Mouse (Mus musculus): ENCODE data around the gene Tnfrsf21. TPM values are rescaled to one million over a fixed set of nuclear protein-coding genes. Genes with fewer than 3 reads are reported as not detected.

Gene Tnfrsf21
- polyA plus RNA-seq, 1 experiment from 2014 or later, result 18.7 TPM

DNA sequence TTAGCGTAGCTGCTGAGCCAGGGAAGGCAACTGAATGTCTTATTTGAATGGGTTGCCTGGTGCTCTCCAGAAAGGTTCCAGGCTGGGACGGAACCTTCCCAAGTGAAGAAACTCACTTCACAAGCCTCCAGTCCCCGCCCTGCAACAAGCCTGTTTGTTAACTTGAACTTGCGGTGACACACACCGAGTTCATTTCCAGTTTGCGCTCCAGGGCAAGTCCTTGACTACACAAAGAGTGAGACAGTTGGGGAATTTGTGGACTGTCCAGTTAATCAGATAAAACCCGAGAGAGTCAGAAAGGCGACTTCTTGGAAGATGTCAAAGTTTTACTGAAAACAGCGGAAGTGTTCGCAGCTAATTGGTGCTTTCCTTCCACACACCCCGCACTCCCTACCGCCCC is 103.1 kb downstream of the Tnfrsf21 start:
- no peak for DNase-seq (ENCODE audit: low spot score)
- Histone ChIP-seq H3K36me3 (ENCODE audit: control insufficient read depth, insufficient read depth, low read length) (no peaks in the 10 kb centered on the region), H3K9ac (ENCODE audit: low read length) (no peak overlapping the region), H3K27me3 (replicated peaks; ENCODE audit: control insufficient read depth, insufficient read depth, low read length) (no peaks in the 10 kb centered on the region), H3K4me2 (ENCODE audit: low read length) (no peak overlapping the region), H3K27ac (ENCODE audit: low read depth) (no peak overlapping the region), H3K4me3 (ENCODE audit: low read depth, low read length) (no peak overlapping the region), H3K9me3 (ENCODE audit: control insufficient read depth, low read length) (no peaks in the 10 kb centered on the region), H3K4me1 (replicated peaks; ENCODE audit: control insufficient read depth, insufficient read depth, low read length) (peaks cover 6% of the 10 kb centered on the region)
- no peak for ATAC-seq (replicated peaks; ENCODE audit: low FRiP score, low TSS enrichment, low read depth)
- 67% methylated on average over 12 of the region's 12 CpGs for WGBS

GRCm38 (mm10) chr17:43121096-43121495 is 104.7 kb downstream of the Tnfrsf21 start:
- 93% methylated on average over 2 of the region's 2 CpGs for WGBS
- H3K4me3 ChIP-seq (ENCODE audit: low read depth, low read length), result no peak overlapping the region
- DNase-seq (ENCODE audit: low spot score) (no peak), ATAC-seq (replicated peaks; ENCODE audit: low FRiP score, low TSS enrichment, low read depth) (no peak)
- no peaks in the 10 kb centered on the region for H3K9me3 ChIP-seq (ENCODE audit: control insufficient read depth, low read length)
- H3K36me3 ChIP-seq (ENCODE audit: control insufficient read depth, insufficient read depth, low read length), result no peaks in the 10 kb centered on the region
- no peak overlapping the region for H3K27ac ChIP-seq (ENCODE audit: low read depth)
- no peak overlapping the region for H3K4me2 ChIP-seq (ENCODE audit: low read length)
- no peak overlapping the region for H3K9ac ChIP-seq (ENCODE audit: low read length)
- no peaks in the 10 kb centered on the region for H3K27me3 ChIP-seq (replicated peaks; ENCODE audit: control insufficient read depth, insufficient read depth, low read length)
- peaks cover 6% of the 10 kb centered on the region for H3K4me1 ChIP-seq (replicated peaks; ENCODE audit: control insufficient read depth, insufficient read depth, low read length)

- H3K27me3 ChIP-seq (replicated peaks; ENCODE audit: control insufficient read depth, insufficient read depth, low read length), result no peaks in the 10 kb centered on the region
- H3K36me3 ChIP-seq (ENCODE audit: control insufficient read depth, insufficient read depth, low read length), result no peaks in the 10 kb centered on the region
- H3K27ac ChIP-seq (ENCODE audit: low read depth), result no peak overlapping the region
- H3K9ac ChIP-seq (ENCODE audit: low read length), result no peak overlapping the region
- no peak overlapping the region for H3K4me3 ChIP-seq (ENCODE audit: low read depth, low read length)
- no peak overlapping the region for H3K4me2 ChIP-seq (ENCODE audit: low read length)
- no peaks in the 10 kb centered on the region for H3K4me1 ChIP-seq (replicated peaks; ENCODE audit: control insufficient read depth, insufficient read depth, low read length)
- no peaks in the 10 kb centered on the region for H3K9me3 ChIP-seq (ENCODE audit: control insufficient read depth, low read length)
- ATAC-seq (replicated peaks; ENCODE audit: low FRiP score, low TSS enrichment, low read depth) (no peak), DNase-seq (ENCODE audit: low spot score) (no peak)
- 48% methylated on average over 3 of the region's 3 CpGs for WGBS
These were observed 112.0 kb downstream of the Tnfrsf21 start for GRCm38 (mm10) chr17:43128305-43128704.

DNA sequence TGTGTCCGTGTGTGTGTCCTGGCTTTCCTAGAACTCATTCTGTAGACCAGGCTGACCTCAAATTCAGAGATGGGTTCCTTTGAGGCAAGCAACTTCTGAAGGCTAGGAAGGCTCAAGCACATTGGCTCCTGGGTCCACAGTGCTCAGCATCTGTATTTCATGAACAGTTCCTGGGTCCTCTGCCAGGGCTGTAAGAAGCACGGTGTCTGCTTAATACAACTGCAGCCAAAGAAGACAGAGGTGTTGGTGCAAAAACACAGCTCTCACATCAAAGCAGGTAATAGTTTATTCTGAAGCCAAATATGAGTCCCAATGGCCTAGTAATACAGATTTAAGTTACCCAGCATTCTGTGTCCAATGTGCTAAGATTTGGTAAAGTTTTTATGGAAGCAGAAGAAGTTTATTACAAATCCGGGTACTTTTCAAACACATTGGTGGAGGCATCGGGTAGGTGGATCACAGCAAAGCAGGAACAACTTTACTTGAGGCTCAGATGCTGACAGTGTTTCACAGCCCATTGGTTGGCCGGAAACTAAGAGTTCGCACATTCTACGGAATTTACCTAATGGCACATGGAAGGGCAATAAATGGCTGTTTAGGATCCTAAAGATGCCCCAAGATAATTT is 112.7 kb downstream of the Tnfrsf21 start:
- no peaks in the 10 kb centered on the region for H3K9me3 ChIP-seq (ENCODE audit: control insufficient read depth, low read length)
- no peak overlapping the region for H3K4me2 ChIP-seq (ENCODE audit: low read length)
- H3K27me3 ChIP-seq (replicated peaks; ENCODE audit: control insufficient read depth, insufficient read depth, low read length), result no peaks in the 10 kb centered on the region
- no peak for DNase-seq (ENCODE audit: low spot score)
- no peak overlapping the region for H3K4me3 ChIP-seq (ENCODE audit: low read depth, low read length)
- WGBS, result 86% methylated on average over 7 of the region's 7 CpGs
- no peaks in the 10 kb centered on the region for H3K36me3 ChIP-seq (ENCODE audit: control insufficient read depth, insufficient read depth, low read length)
- H3K27ac ChIP-seq (ENCODE audit: low read depth), result no peak overlapping the region
- no peak for ATAC-seq (replicated peaks; ENCODE audit: low FRiP score, low TSS enrichment, low read depth)
- no peak overlapping the region for H3K9ac ChIP-seq (ENCODE audit: low read length)
- H3K4me1 ChIP-seq (replicated peaks; ENCODE audit: control insufficient read depth, insufficient read depth, low read length), result no peaks in the 10 kb centered on the region

- H3K4me1 ChIP-seq (replicated peaks; ENCODE audit: control insufficient read depth, insufficient read depth, low read length), result no peaks in the 10 kb centered on the region
- WGBS, result 45% methylated on average over 3 of the region's 3 CpGs
These were observed 113.9 kb downstream of the Tnfrsf21 start for GRCm38 (mm10) chr17:43130115-43130869.

DNA sequence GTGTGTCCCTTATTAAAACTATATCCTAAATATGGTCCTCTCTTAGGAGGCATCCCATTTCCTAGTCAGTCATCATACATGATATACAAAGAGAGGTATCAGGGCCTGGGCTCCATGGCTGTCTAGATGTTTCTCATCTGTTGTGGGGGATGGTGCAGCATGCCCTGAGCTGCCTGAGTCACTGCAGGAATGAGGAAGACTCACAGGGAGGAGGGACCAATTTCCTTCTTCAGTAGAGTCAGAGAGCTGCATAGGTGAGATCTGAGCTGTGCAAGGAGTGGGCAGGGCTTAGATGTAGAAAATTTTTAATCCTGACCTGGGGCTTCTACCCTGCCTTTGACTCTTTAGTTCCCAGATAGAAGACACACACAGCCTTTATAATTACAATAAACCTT is 114.5 kb downstream of the Tnfrsf21 start:
- no peaks in the 10 kb centered on the region for H3K9me3 ChIP-seq (ENCODE audit: control insufficient read depth, low read length)
- H3K4me3 ChIP-seq (ENCODE audit: low read depth, low read length), result no peak overlapping the region
- no peak for ATAC-seq (replicated peaks; ENCODE audit: low FRiP score, low TSS enrichment, low read depth)
- H3K27ac ChIP-seq (ENCODE audit: low read depth), result no peak overlapping the region
- H3K27me3 ChIP-seq (replicated peaks; ENCODE audit: control insufficient read depth, insufficient read depth, low read length), result no peaks in the 10 kb centered on the region
- H3K36me3 ChIP-seq (ENCODE audit: control insufficient read depth, insufficient read depth, low read length), result no peaks in the 10 kb centered on the region
- no peak for DNase-seq (ENCODE audit: low spot score)
- H3K4me1 ChIP-seq (replicated peaks; ENCODE audit: control insufficient read depth, insufficient read depth, low read length), result no peaks in the 10 kb centered on the region
- no peak overlapping the region for H3K9ac ChIP-seq (ENCODE audit: low read length)
- no peak overlapping the region for H3K4me2 ChIP-seq (ENCODE audit: low read length)

More at GRCm38 (mm10) chr17:43130115-43130869, 113.9 kb downstream of the Tnfrsf21 start:
- DNase-seq (ENCODE audit: low spot score), result no peak
- no peak for ATAC-seq (replicated peaks; ENCODE audit: low FRiP score, low TSS enrichment, low read depth)
- H3K27ac ChIP-seq (ENCODE audit: low read depth), result no peak overlapping the region
- no peaks in the 10 kb centered on the region for H3K9me3 ChIP-seq (ENCODE audit: control insufficient read depth, low read length)
- H3K36me3 ChIP-seq (ENCODE audit: control insufficient read depth, insufficient read depth, low read length), result no peaks in the 10 kb centered on the region
- no peak overlapping the region for H3K4me3 ChIP-seq (ENCODE audit: low read depth, low read length)
- no peak overlapping the region for H3K9ac ChIP-seq (ENCODE audit: low read length)
- H3K4me2 ChIP-seq (ENCODE audit: low read length), result no peak overlapping the region
- no peaks in the 10 kb centered on the region for H3K27me3 ChIP-seq (replicated peaks; ENCODE audit: control insufficient read depth, insufficient read depth, low read length)

- Histone ChIP-seq H3K4me1 (replicated peaks; ENCODE audit: control insufficient read depth, insufficient read depth, low read length) (no peaks in the 10 kb centered on the region), H3K27me3 (replicated peaks; ENCODE audit: control insufficient read depth, insufficient read depth, low read length) (no peaks in the 10 kb centered on the region), H3K4me3 (ENCODE audit: low read depth, low read length) (no peak overlapping the region), H3K36me3 (ENCODE audit: control insufficient read depth, insufficient read depth, low read length) (no peaks in the 10 kb centered on the region), H3K9me3 (ENCODE audit: control insufficient read depth, low read length) (no peaks in the 10 kb centered on the region), H3K27ac (ENCODE audit: low read depth) (no peak overlapping the region), H3K4me2 (ENCODE audit: low read length) (no peak overlapping the region), H3K9ac (ENCODE audit: low read length) (no peak overlapping the region)
- no peak for DNase-seq (ENCODE audit: low spot score)
- ATAC-seq (replicated peaks; ENCODE audit: low FRiP score, low TSS enrichment, low read depth), result no peak
- 90% methylated on average over 5 of the region's 5 CpGs for WGBS
These were observed 116.1 kb downstream of the Tnfrsf21 start for GRCm38 (mm10) chr17:43132477-43132876.

DNA sequence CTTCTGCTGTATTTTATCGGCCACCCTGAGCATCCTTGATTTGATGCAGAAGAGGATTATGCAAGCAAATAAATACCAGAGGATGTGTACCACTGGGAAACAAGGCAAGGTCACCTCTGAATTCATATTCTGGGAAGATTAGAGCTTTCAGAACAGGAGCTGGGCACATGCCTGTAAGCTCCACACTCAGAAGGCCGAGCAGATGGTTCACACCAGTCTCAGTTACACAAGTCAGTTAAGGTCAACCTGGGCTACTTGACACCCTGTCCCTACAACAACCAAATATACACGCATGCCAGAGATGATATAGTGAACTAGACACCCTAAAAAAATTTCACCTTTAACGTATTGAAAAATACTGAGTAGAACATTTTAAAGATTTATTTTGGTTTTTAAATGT is 116.8 kb downstream of the Tnfrsf21 start:
- no peak overlapping the region for H3K4me2 ChIP-seq (ENCODE audit: low read length)
- H3K36me3 ChIP-seq (ENCODE audit: control insufficient read depth, insufficient read depth, low read length), result no peaks in the 10 kb centered on the region
- no peak for ATAC-seq (replicated peaks; ENCODE audit: low FRiP score, low TSS enrichment, low read depth)
- H3K27me3 ChIP-seq (replicated peaks; ENCODE audit: control insufficient read depth, insufficient read depth, low read length), result no peaks in the 10 kb centered on the region
- H3K4me1 ChIP-seq (replicated peaks; ENCODE audit: control insufficient read depth, insufficient read depth, low read length), result no peaks in the 10 kb centered on the region
- 83% methylated on average over 4 of the region's 4 CpGs for WGBS
- no peak overlapping the region for H3K4me3 ChIP-seq (ENCODE audit: low read depth, low read length)
- H3K9me3 ChIP-seq (ENCODE audit: control insufficient read depth, low read length), result no peaks in the 10 kb centered on the region
- no peak overlapping the region for H3K9ac ChIP-seq (ENCODE audit: low read length)
- DNase-seq (ENCODE audit: low spot score), result no peak
- no peak overlapping the region for H3K27ac ChIP-seq (ENCODE audit: low read depth)

DNA sequence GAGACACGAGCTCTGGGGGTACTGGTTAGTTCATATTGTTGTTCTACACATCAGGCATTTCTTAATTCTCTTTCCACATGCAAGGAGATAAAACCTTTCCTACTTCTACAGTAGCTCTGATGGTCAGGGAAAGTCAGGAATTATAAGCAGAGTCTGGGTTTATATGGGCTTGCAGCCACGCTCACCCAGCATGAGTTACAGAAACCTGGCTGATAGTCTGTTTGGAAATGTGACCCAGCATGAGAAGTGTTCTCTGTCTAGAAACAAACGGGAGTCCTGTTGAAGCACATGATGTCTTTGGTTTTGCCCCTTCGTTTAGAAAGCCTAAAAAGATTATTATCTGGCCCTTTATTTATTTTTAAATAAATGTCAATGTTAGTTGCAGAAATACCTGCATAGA is 118.6 kb downstream of the Tnfrsf21 start:
- no peak for ATAC-seq (replicated peaks; ENCODE audit: low FRiP score, low TSS enrichment, low read depth)
- WGBS, result 53% methylated on average over 4 of the region's 4 CpGs
- Histone ChIP-seq H3K27me3 (replicated peaks; ENCODE audit: control insufficient read depth, insufficient read depth, low read length) (no peaks in the 10 kb centered on the region), H3K36me3 (ENCODE audit: control insufficient read depth, insufficient read depth, low read length) (no peaks in the 10 kb centered on the region), H3K4me3 (ENCODE audit: low read depth, low read length) (no peak overlapping the region), H3K9me3 (ENCODE audit: control insufficient read depth, low read length) (no peaks in the 10 kb centered on the region), H3K27ac (ENCODE audit: low read depth) (no peak overlapping the region), H3K4me2 (ENCODE audit: low read length) (no peak overlapping the region), H3K9ac (ENCODE audit: low read length) (no peak overlapping the region), H3K4me1 (replicated peaks; ENCODE audit: control insufficient read depth, insufficient read depth, low read length) (no peaks in the 10 kb centered on the region)
- DNase-seq (ENCODE audit: low spot score), result no peak
